Mouse (Mus musculus): ENCODE data around the gene Lrrc75a.

- TF ChIP-seq POLR2A (IDR thresholded peaks at IDR 0.05; ENCODE audit: borderline replicate concordance, low read depth, low read length) (no peak), CTCF (IDR thresholded peaks at IDR 0.05; ENCODE audit: low read depth, low read length) (no peak)
These were observed 3.2 kb upstream of the Lrrc75a start for GRCm38 (mm10) chr11:62651563-62651962.

All from bone marrow macrophage, adult 2 months (primary cell).